20 mouse cellular contexts compared by ENCODE assay signal in genomic region chr4:115821928-115822327, GRCm38 (mm10). TPM values are rescaled to one million over a fixed set of nuclear protein-coding genes. Genes with fewer than 3 reads are reported as not detected.
DNase-seq lines count a peak whose midpoint lies in the region; ATAC-seq and TF ChIP-seq lines count a peak whose summit lies in the region.
"Had no signal": no experiment of that assay in that cellular context is flagged by ENCODE, and none has a peak within 500 bp of the region (broad histone marks: within the 10 kb centered on the region; RNA-seq: fewer than 3 reads in every experiment).

No protein-coding gene starts in this region.

- H3K36me3 ChIP-seq in heart, embryonic 16.5 days (ENCODE audit: control insufficient read depth, insufficient read depth), result peaks cover 11% of the 10 kb centered on the region
- H3K36me3 ChIP-seq: embryonic facial prominence, embryonic 12.5 days; hindbrain, embryonic 12.5 days; liver, embryonic 15.5 days had no signal

- peak overlapping the region; percentile 96 for H3K27ac ChIP-seq in bone marrow macrophage, adult 2 months (ENCODE audit: insufficient read depth, low read depth, low read length)
- peak overlapping the region; percentile 27; the same call in 1 of the 2 replicates for H3K27ac ChIP-seq in heart, embryonic 16.5 days (ENCODE audit: low read length)
- no peak overlapping the region for H3K27ac ChIP-seq in cerebellum, adult 2 months (ENCODE audit: insufficient read depth, low read length)
- H3K27ac ChIP-seq: embryonic facial prominence, embryonic 12.5 days; forebrain, embryonic 12.5 days; hindbrain, embryonic 12.5 days; liver, embryonic 15.5 days had no signal

- no peak overlapping the region for H3K9ac ChIP-seq in heart, embryonic 16.5 days (ENCODE audit: low read length)
- H3K9ac ChIP-seq: embryonic facial prominence, embryonic 12.5 days; forebrain, embryonic 12.5 days; hindbrain, embryonic 12.5 days; liver, embryonic 15.5 days had no signal

- H3K4me2 ChIP-seq in heart, embryonic 16.5 days (ENCODE audit: low read depth, low read length), result no peak overlapping the region
- H3K4me2 ChIP-seq: embryonic facial prominence, embryonic 12.5 days; forebrain, embryonic 12.5 days; hindbrain, embryonic 12.5 days; liver, embryonic 15.5 days had no signal

- no peak for TF ChIP-seq POLR2A in bone marrow macrophage, adult 2 months (IDR thresholded peaks at IDR 0.05; ENCODE audit: borderline replicate concordance, low read depth, low read length)
- TF ChIP-seq POLR2A in cerebellum, adult 2 months (IDR thresholded peaks at IDR 0.05; ENCODE audit: borderline replicate concordance, insufficient read depth, low read length), result no peak

- intact Hi-C loops in heart, postnatal 25 days (cut with DNase I), result no loop called here
- intact Hi-C loops in left cerebral cortex, postnatal 36 days (cut with DNase I), result no loop called here

- no peaks in the 10 kb centered on the region for H3K9me3 ChIP-seq in heart, embryonic 16.5 days (replicated peaks; ENCODE audit: control insufficient read depth, low read length)
- H3K9me3 ChIP-seq: embryonic facial prominence, embryonic 12.5 days; forebrain, embryonic 12.5 days; hindbrain, embryonic 12.5 days; liver, embryonic 15.5 days had no signal

- 18% methylated on average over 3 of the region's 3 CpGs for WGBS in heart, embryonic 16.5 days
- 38% methylated on average over 3 of the region's 3 CpGs for WGBS in cerebellum, adult 2 months

- no peak for TF ChIP-seq CTCF in bone marrow macrophage, adult 2 months (IDR thresholded peaks at IDR 0.05; ENCODE audit: low read depth, low read length)
- TF ChIP-seq CTCF in cerebellum, adult 2 months (IDR thresholded peaks at IDR 0.05; ENCODE audit: borderline replicate concordance, insufficient read depth, low read depth, low read length), result no peak

- no peak overlapping the region for H3K4me3 ChIP-seq in bone marrow macrophage, adult 2 months (ENCODE audit: insufficient read depth, low read length)
- no peak overlapping the region for H3K4me3 ChIP-seq in heart, embryonic 16.5 days (ENCODE audit: low read length)
- no peak overlapping the region for H3K4me3 ChIP-seq in cerebellum, adult 2 months (replicated peaks; ENCODE audit: insufficient read depth, low read depth, low read length)
- H3K4me3 ChIP-seq: embryonic facial prominence, embryonic 12.5 days; forebrain, embryonic 12.5 days; hindbrain, embryonic 12.5 days; liver, embryonic 15.5 days had no signal

- peak; percentile 97 for DNase-seq in heart, adult 11 months
- DNase-seq in heart, postnatal 25 days (ENCODE audit: low spot score), result no peak
- DNase-seq in lung, postnatal 10 days, result peak; percentile 38
- DNase-seq in cerebellum, adult 2 months, result no peak
- no peak for DNase-seq in left cerebral cortex, postnatal 36 days (ENCODE audit: low spot score in 2 of 2)
- no peak for DNase-seq in testis, postnatal 14 days (ENCODE audit: low spot score)
- DNase-seq: cerebellum, postnatal 10 days; kidney, adult 18-20 months; midbrain, embryonic 14.5 days; retina, postnatal 1 day; thymus, adult 18-20 months had no signal

- ATAC-seq in heart, embryonic 16.5 days (replicated peaks; ENCODE audit: extremely low read depth, insufficient read depth, low FRiP score), result peak; percentile 53; the same call in 1 of the 2 replicates

- peaks cover 52% of the 10 kb centered on the region for H3K4me1 ChIP-seq in bone marrow macrophage, adult 2 months (ENCODE audit: control insufficient read depth, insufficient read depth, low read length)
- H3K4me1 ChIP-seq in heart, embryonic 16.5 days (ENCODE audit: control insufficient read depth, insufficient read depth, low read length), result peaks cover 31% of the 10 kb centered on the region
- H3K4me1 ChIP-seq in cerebellum, adult 2 months (ENCODE audit: control insufficient read depth, insufficient read depth, low read length), result no peaks in the 10 kb centered on the region
- H3K4me1 ChIP-seq: forebrain, embryonic 12.5 days; hindbrain, embryonic 12.5 days had no signal

- no peaks in the 10 kb centered on the region for H3K27me3 ChIP-seq in heart, embryonic 16.5 days (ENCODE audit: control insufficient read depth, insufficient read depth, low read length)
- no peaks in the 10 kb centered on the region for H3K27me3 ChIP-seq in cerebellum, adult 2 months (ENCODE audit: control insufficient read depth, insufficient read depth, low read length)
- H3K27me3 ChIP-seq: hindbrain, embryonic 12.5 days; liver, embryonic 15.5 days had no signal

RNA-seq across cellular contexts. Expression of gene Mob3c, which starts 6.0 kb away (rescaled TPM):
- 1 to 10 TPM; 4.5 to 5.4 TPM for total RNA-seq in heart, postnatal 25 days (2021)
- polyA plus RNA-seq in bone marrow macrophage, adult 2 months (2012; ENCODE audit: insufficient read depth, insufficient read length, missing spikeins), result 25.3 and 27.5 TPM in 2 replicates
- 9.2 and 12.4 TPM in 2 replicates for polyA plus RNA-seq in heart, embryonic 16.5 days (2015; fragmentation: Nextera tagmentation; extraction: Ambion mirVana)
- polyA plus RNA-seq in cerebellum, adult 2 months (2012; rRNA removed), result 9.4 and 11.1 TPM in 2 replicates
- 1 to 10 TPM; 3.6 to 4.6 TPM for total RNA-seq in left cerebral cortex, postnatal 36 days (2021)

RNA-seq across cellular contexts. Expression of gene Mknk1, which starts 17.1 kb away (rescaled TPM):
- total RNA-seq in heart, postnatal 25 days (2021), result 10 to 100 TPM; 19.8 to 21.9 TPM
- 138 and 149 TPM in 2 replicates for polyA plus RNA-seq in bone marrow macrophage, adult 2 months (2012; ENCODE audit: insufficient read depth, insufficient read length, missing spikeins)
- 22.7 and 24.7 TPM in 2 replicates for polyA plus RNA-seq in heart, embryonic 16.5 days (2015; fragmentation: Nextera tagmentation; extraction: Ambion mirVana)
- polyA plus RNA-seq in cerebellum, adult 2 months (2012; rRNA removed), result 58.3 and 60.0 TPM in 2 replicates
- 10 to 100 TPM; 32.6 to 40.7 TPM for total RNA-seq in left cerebral cortex, postnatal 36 days (2021)

RNA-seq across cellular contexts. Expression of gene Atpaf1, which starts 37.3 kb away (rescaled TPM):
- 10 to 100 TPM; 78.8 to 79.6 TPM for total RNA-seq in heart, postnatal 25 days (2021)
- 15.4 and 17.3 TPM in 2 replicates for polyA plus RNA-seq in bone marrow macrophage, adult 2 months (2012; ENCODE audit: insufficient read depth, insufficient read length, missing spikeins)
- polyA plus RNA-seq in heart, embryonic 16.5 days (2015; fragmentation: Nextera tagmentation; extraction: Ambion mirVana), result 65.5 and 69.9 TPM in 2 replicates
- polyA plus RNA-seq in cerebellum, adult 2 months (2012; rRNA removed), result 71.2 and 81.2 TPM in 2 replicates
- 10 to 100 TPM; 64.5 to 68.2 TPM for total RNA-seq in left cerebral cortex, postnatal 36 days (2021)

RNA-seq across cellular contexts. Expression of gene Tex38, which starts 41.1 kb away (rescaled TPM):
- total RNA-seq in heart, postnatal 25 days (2021), result under 1 TPM; 0.55 to 0.78 TPM
- not detected in 2 replicates for polyA plus RNA-seq in bone marrow macrophage, adult 2 months (2012; ENCODE audit: insufficient read depth, insufficient read length, missing spikeins)
- polyA plus RNA-seq in heart, embryonic 16.5 days (2015; fragmentation: Nextera tagmentation; extraction: Ambion mirVana), result 0.19 TPM in 1 of 2 replicates, not detected in the other
- polyA plus RNA-seq in cerebellum, adult 2 months (2012; rRNA removed), result 0.43 TPM in 2 replicates
- total RNA-seq in left cerebral cortex, postnatal 36 days (2021), result 1 to 10 TPM in 1 of 2 experiments, under 1 TPM in 1; 0.88 to 1.1 TPM
- total RNA-seq: ES-E14; layer of hippocampus, adult 18-20 months had no signal
- polyA plus RNA-seq: hindbrain, embryonic 12.5 days; liver, embryonic 15.5 days; neural tube, embryonic 11.5 days had no signal

Comparison
In these comparisons a context has a peak if more than half of its experiments do, and no peak if none do; other contexts are left out.
1. DNase-seq: peak in heart, adult 11 months (single experiment) and lung, postnatal 10 days (single experiment); none in heart, postnatal 25 days (single experiment), cerebellum, adult 2 months (0 of 2), left cerebral cortex, postnatal 36 days (0 of 2) and testis, postnatal 14 days (single experiment).